Mouse (Mus musculus): ENCODE measurements around the gene Pdcd1lg2. TPM values are rescaled to one million over a fixed set of nuclear protein-coding genes. Genes with fewer than 3 reads are reported as not detected.

Gene Pdcd1lg2
- polyA plus RNA-seq, 1 experiment from 2014 or later, result not detected

GRCm38 (mm10) chr19:29374947-29375346, 35.8 kb upstream of the Pdcd1lg2 start:
- no peak for ATAC-seq (ENCODE audit: insufficient read depth, low FRiP score)
- H3K9ac ChIP-seq (ENCODE audit: low read length), result no peak overlapping the region
- no peak overlapping the region for H3K4me2 ChIP-seq (ENCODE audit: low read depth, low read length)
- no peak overlapping the region for H3K4me3 ChIP-seq (replicated peaks; ENCODE audit: low read length)
- no peaks in the 10 kb centered on the region for H3K4me1 ChIP-seq (ENCODE audit: control insufficient read depth, insufficient read depth, low read length)
- 92% methylated on average over 9 of the region's 9 CpGs for WGBS
- no peaks in the 10 kb centered on the region for H3K27me3 ChIP-seq (ENCODE audit: control insufficient read depth, insufficient read depth, low read length)
- no peaks in the 10 kb centered on the region for H3K9me3 ChIP-seq (replicated peaks; ENCODE audit: control insufficient read depth, low read length)
- H3K36me3 ChIP-seq (ENCODE audit: control insufficient read depth, insufficient read depth, low read length), result no peaks in the 10 kb centered on the region
- H3K27ac ChIP-seq (ENCODE audit: low read length), result no peak overlapping the region

DNA sequence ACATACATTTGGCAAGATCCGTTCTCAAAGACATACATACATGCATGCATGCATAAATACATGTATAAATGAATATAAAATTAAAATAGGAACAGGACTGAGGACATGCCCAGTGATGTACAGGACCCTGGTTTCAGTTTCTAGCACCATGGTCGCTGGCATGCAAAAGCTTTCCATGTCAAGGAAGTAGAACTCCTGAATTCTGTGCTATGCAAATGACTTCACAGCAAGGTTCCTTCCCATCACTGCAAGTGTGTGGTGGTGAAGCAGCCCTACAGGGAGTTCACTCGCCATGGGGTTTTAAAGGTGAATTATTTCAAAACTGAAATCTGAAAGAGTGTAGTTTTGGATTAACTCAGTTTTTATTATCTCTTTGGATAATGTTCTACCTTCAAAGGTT, 34.3 kb upstream of the Pdcd1lg2 start:
- H3K9me3 ChIP-seq (replicated peaks; ENCODE audit: control insufficient read depth, low read length), result no peaks in the 10 kb centered on the region
- H3K27me3 ChIP-seq (ENCODE audit: control insufficient read depth, insufficient read depth, low read length), result no peaks in the 10 kb centered on the region
- H3K27ac ChIP-seq (ENCODE audit: low read length), result no peak overlapping the region
- no peak overlapping the region for H3K4me2 ChIP-seq (ENCODE audit: low read depth, low read length)
- WGBS, result 81% methylated on average over 3 of the region's 3 CpGs
- H3K9ac ChIP-seq (ENCODE audit: low read length), result no peak overlapping the region
- H3K4me1 ChIP-seq (ENCODE audit: control insufficient read depth, insufficient read depth, low read length), result no peaks in the 10 kb centered on the region
- no peak overlapping the region for H3K4me3 ChIP-seq (replicated peaks; ENCODE audit: low read length)
- H3K36me3 ChIP-seq (ENCODE audit: control insufficient read depth, insufficient read depth, low read length), result no peaks in the 10 kb centered on the region
- no peak for ATAC-seq (ENCODE audit: insufficient read depth, low FRiP score)

DNA sequence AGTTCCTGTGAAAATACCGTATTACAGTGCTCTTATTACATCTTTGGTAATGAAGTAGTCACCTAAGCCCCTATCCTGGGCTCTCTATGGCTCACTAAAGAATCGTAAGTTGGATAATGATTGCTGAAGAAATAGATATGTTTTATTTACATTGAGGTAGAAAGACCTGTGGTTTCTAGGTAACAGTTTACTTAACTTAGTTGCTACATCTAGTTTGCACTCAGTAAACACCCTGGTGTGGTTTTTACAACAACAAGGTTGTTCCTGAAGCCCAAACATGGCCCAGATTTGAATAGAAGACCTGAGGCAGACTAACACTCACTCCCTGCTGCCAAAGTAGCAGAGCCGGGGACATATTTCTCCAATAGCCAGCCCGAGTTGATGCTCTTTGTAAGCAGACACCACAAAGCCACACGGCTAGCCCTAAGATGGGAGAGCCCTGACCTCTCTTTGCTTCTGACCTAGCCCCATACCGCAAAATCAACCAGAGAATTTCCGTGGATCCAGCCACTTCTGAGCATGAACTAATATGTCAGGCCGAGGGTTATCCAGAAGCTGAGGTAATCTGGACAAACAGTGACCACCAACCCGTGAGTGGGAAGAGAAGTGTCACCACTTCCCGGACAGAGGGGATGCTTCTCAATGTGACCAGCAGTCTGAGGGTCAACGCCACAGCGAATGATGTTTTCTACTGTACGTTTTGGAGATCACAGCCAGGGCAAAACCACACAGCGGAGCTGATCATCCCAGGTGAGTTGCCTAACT, 30.7 kb upstream of the Pdcd1lg2 start:
- H3K4me2 ChIP-seq (ENCODE audit: low read depth, low read length), result no peak overlapping the region
- H3K27me3 ChIP-seq (ENCODE audit: control insufficient read depth, insufficient read depth, low read length), result no peaks in the 10 kb centered on the region
- no peak for ATAC-seq (ENCODE audit: insufficient read depth, low FRiP score)
- H3K36me3 ChIP-seq (ENCODE audit: control insufficient read depth, insufficient read depth, low read length), result no peaks in the 10 kb centered on the region
- H3K27ac ChIP-seq (ENCODE audit: low read length), result no peak overlapping the region
- no peaks in the 10 kb centered on the region for H3K9me3 ChIP-seq (replicated peaks; ENCODE audit: control insufficient read depth, low read length)
- H3K9ac ChIP-seq (ENCODE audit: low read length), result no peak overlapping the region
- 82% methylated on average over 14 of the region's 14 CpGs for WGBS
- H3K4me1 ChIP-seq (ENCODE audit: control insufficient read depth, insufficient read depth, low read length), result no peaks in the 10 kb centered on the region
- H3K4me3 ChIP-seq (replicated peaks; ENCODE audit: low read length), result no peak overlapping the region

DNA sequence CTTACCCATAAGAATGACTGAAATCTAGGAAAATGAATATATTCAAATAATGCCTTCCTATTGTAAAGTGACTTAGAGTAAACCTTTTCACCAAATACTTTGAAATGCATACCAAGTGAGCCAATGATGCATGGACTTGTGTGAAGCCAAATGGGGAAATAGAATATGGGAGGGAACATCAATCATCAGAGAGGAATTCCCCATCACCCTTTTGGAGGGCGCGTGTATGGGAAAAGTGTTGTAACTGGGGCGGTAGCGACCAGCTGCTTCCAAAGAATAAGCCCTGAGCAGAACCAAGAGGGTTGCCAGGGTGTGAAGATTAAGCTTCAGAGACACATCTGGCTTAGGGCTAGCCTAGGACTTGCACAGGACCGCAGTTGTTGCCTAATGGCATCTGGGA, 27.4 kb upstream of the Pdcd1lg2 start:
- no peak overlapping the region for H3K27ac ChIP-seq (ENCODE audit: low read length)
- no peak overlapping the region for H3K4me2 ChIP-seq (ENCODE audit: low read depth, low read length)
- no peaks in the 10 kb centered on the region for H3K36me3 ChIP-seq (ENCODE audit: control insufficient read depth, insufficient read depth, low read length)
- 88% methylated on average over 5 of the region's 5 CpGs for WGBS
- no peaks in the 10 kb centered on the region for H3K9me3 ChIP-seq (replicated peaks; ENCODE audit: control insufficient read depth, low read length)
- ATAC-seq (ENCODE audit: insufficient read depth, low FRiP score), result no peak
- no peak overlapping the region for H3K4me3 ChIP-seq (replicated peaks; ENCODE audit: low read length)
- H3K4me1 ChIP-seq (ENCODE audit: control insufficient read depth, insufficient read depth, low read length), result no peaks in the 10 kb centered on the region
- H3K27me3 ChIP-seq (ENCODE audit: control insufficient read depth, insufficient read depth, low read length), result no peaks in the 10 kb centered on the region
- H3K9ac ChIP-seq (ENCODE audit: low read length), result no peak overlapping the region

- ATAC-seq (ENCODE audit: insufficient read depth, low FRiP score), result no peak
Measured at GRCm38 (mm10) chr19:29384412-29384811, 26.3 kb upstream of the Pdcd1lg2 start.

GRCm38 (mm10) chr19:29384994-29385393, 25.7 kb upstream of the Pdcd1lg2 start:
- Histone ChIP-seq H3K9me3 (replicated peaks; ENCODE audit: control insufficient read depth, low read length) (no peaks in the 10 kb centered on the region), H3K4me1 (ENCODE audit: control insufficient read depth, insufficient read depth, low read length) (no peaks in the 10 kb centered on the region), H3K27me3 (ENCODE audit: control insufficient read depth, insufficient read depth, low read length) (no peaks in the 10 kb centered on the region), H3K36me3 (ENCODE audit: control insufficient read depth, insufficient read depth, low read length) (no peaks in the 10 kb centered on the region), H3K27ac (ENCODE audit: low read length) (no peak overlapping the region), H3K4me2 (ENCODE audit: low read depth, low read length) (no peak overlapping the region), H3K4me3 (replicated peaks; ENCODE audit: low read length) (no peak overlapping the region), H3K9ac (ENCODE audit: low read length) (no peak overlapping the region)
- 0 out of 2 replicates have a peak, but pooled peaks have one; percentile 40 for ATAC-seq (ENCODE audit: insufficient read depth, low FRiP score)
- 58% methylated on average over 6 of the region's 6 CpGs for WGBS

More at GRCm38 (mm10) chr19:29384412-29384811, 26.3 kb upstream of the Pdcd1lg2 start:
- Histone ChIP-seq H3K4me2 (ENCODE audit: low read depth, low read length) (no peak overlapping the region), H3K4me1 (ENCODE audit: control insufficient read depth, insufficient read depth, low read length) (no peaks in the 10 kb centered on the region), H3K27me3 (ENCODE audit: control insufficient read depth, insufficient read depth, low read length) (no peaks in the 10 kb centered on the region), H3K4me3 (replicated peaks; ENCODE audit: low read length) (no peak overlapping the region), H3K36me3 (ENCODE audit: control insufficient read depth, insufficient read depth, low read length) (no peaks in the 10 kb centered on the region), H3K9ac (ENCODE audit: low read length) (no peak overlapping the region), H3K27ac (ENCODE audit: low read length) (no peak overlapping the region), H3K9me3 (replicated peaks; ENCODE audit: control insufficient read depth, low read length) (no peaks in the 10 kb centered on the region)
- 77% methylated on average over 9 of the region's 9 CpGs for WGBS

- H3K4me2 ChIP-seq (ENCODE audit: low read depth, low read length), result no peak overlapping the region
- no peaks in the 10 kb centered on the region for H3K4me1 ChIP-seq (ENCODE audit: control insufficient read depth, insufficient read depth, low read length)
- 85% methylated on average over 4 of the region's 4 CpGs for WGBS
Measured at GRCm38 (mm10) chr19:29385822-29386221, 24.9 kb upstream of the Pdcd1lg2 start.

DNA sequence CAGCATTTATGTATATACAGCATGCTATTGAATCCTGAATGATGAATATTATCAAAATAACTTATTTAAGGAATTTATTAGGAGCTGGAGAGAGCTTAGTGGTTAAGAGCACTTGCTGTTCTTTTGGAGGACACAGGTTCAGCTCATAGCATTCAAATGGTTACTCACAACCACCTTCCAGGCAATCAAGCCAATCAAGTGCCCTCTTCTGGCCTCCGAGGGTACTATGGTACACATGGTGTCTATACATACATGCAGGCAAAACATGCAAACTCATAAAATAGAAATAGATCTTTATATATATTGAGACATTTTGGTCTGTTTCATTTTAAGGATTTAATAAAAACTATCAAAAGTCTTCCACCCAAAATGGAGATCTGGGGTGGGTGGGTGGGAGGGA, 21.9 kb upstream of the Pdcd1lg2 start:
- Histone ChIP-seq H3K27ac (ENCODE audit: low read length) (no peak overlapping the region), H3K4me1 (ENCODE audit: control insufficient read depth, insufficient read depth, low read length) (no peaks in the 10 kb centered on the region), H3K36me3 (ENCODE audit: control insufficient read depth, insufficient read depth, low read length) (no peaks in the 10 kb centered on the region), H3K4me3 (replicated peaks; ENCODE audit: low read length) (no peak overlapping the region), H3K9ac (ENCODE audit: low read length) (no peak overlapping the region), H3K4me2 (ENCODE audit: low read depth, low read length) (no peak overlapping the region), H3K9me3 (replicated peaks; ENCODE audit: control insufficient read depth, low read length) (no peaks in the 10 kb centered on the region), H3K27me3 (ENCODE audit: control insufficient read depth, insufficient read depth, low read length) (no peaks in the 10 kb centered on the region)
- 93% methylated on average over 1 of the region's 1 CpGs for WGBS
- ATAC-seq (ENCODE audit: insufficient read depth, low FRiP score), result no peak

More at GRCm38 (mm10) chr19:29385822-29386221, 24.9 kb upstream of the Pdcd1lg2 start:
- ATAC-seq (ENCODE audit: insufficient read depth, low FRiP score), result no peak
- H3K9me3 ChIP-seq (replicated peaks; ENCODE audit: control insufficient read depth, low read length), result no peaks in the 10 kb centered on the region
- H3K9ac ChIP-seq (ENCODE audit: low read length), result no peak overlapping the region
- no peak overlapping the region for H3K27ac ChIP-seq (ENCODE audit: low read length)
- H3K36me3 ChIP-seq (ENCODE audit: control insufficient read depth, insufficient read depth, low read length), result no peaks in the 10 kb centered on the region
- no peak overlapping the region for H3K4me3 ChIP-seq (replicated peaks; ENCODE audit: low read length)
- no peaks in the 10 kb centered on the region for H3K27me3 ChIP-seq (ENCODE audit: control insufficient read depth, insufficient read depth, low read length)

- H3K4me1 ChIP-seq (ENCODE audit: control insufficient read depth, insufficient read depth, low read length), result no peaks in the 10 kb centered on the region
- H3K4me2 ChIP-seq (ENCODE audit: low read depth, low read length), result no peak overlapping the region
- no peak overlapping the region for H3K27ac ChIP-seq (ENCODE audit: low read length)
- no peak overlapping the region for H3K4me3 ChIP-seq (replicated peaks; ENCODE audit: low read length)
- H3K9me3 ChIP-seq (replicated peaks; ENCODE audit: control insufficient read depth, low read length), result no peaks in the 10 kb centered on the region
- 74% methylated on average over 5 of the region's 5 CpGs for WGBS
- H3K36me3 ChIP-seq (ENCODE audit: control insufficient read depth, insufficient read depth, low read length), result no peaks in the 10 kb centered on the region
- no peak overlapping the region for H3K9ac ChIP-seq (ENCODE audit: low read length)
- H3K27me3 ChIP-seq (ENCODE audit: control insufficient read depth, insufficient read depth, low read length), result no peaks in the 10 kb centered on the region
- no peak for ATAC-seq (ENCODE audit: insufficient read depth, low FRiP score)
Measured at GRCm38 (mm10) chr19:29390483-29390882, 20.2 kb upstream of the Pdcd1lg2 start.
